Mouse (Mus musculus): ENCODE results near the gene Cacul1. TPM values are rescaled to one million over a fixed set of nuclear protein-coding genes. Genes with fewer than 3 reads are reported as not detected.

Gene Cacul1
- polyA plus RNA-seq, 1 experiment from 2014 or later: 17.5 TPM

GRCm38 (mm10) chr19:60543302-60543701 lies 37.5 kb downstream of the Cacul1 start:
- no peak for ATAC-seq (ENCODE audit: low FRiP score, low TSS enrichment)
- Histone ChIP-seq H3K36me3 (ENCODE audit: insufficient read depth, low read length) (peaks cover 11% of the 10 kb centered on the region), H3K4me3 (ENCODE audit: low read length) (no peak overlapping the region), H3K9me3 (ENCODE audit: low read length) (no peaks in the 10 kb centered on the region), H3K27ac (ENCODE audit: low read length) (no peak overlapping the region), H3K4me2 (replicated peaks; ENCODE audit: low read depth, low read length) (no peak overlapping the region), H3K4me1 (ENCODE audit: insufficient read depth, low read length) (no peaks in the 10 kb centered on the region), H3K9ac (replicated peaks; ENCODE audit: low read length) (no peak overlapping the region), H3K27me3 (ENCODE audit: insufficient read depth, low read length) (no peaks in the 10 kb centered on the region)
- WGBS: 83% methylated on average over 2 of the region's 2 CpGs

DNA sequence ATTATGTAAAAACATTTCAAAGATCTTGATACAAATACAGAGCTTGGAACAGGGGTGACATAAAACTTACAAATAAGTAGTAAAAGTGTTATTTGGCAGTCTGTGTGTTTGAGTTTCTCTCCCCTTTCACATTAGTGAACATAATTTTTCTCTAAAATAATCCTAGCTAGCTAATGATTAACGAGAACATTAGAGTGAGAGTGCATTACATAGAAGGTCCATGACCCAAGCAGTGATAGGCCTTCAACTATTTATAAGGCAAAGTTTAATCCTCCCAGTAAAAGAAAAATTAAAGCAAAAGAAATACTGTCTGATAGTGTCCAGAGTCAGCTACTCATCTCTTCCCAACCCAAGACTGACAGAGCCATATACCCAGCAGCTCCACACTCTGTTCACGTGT lies 48.9 kb downstream of the Cacul1 start:
- WGBS: 77% methylated on average over 2 of the region's 2 CpGs
- Histone ChIP-seq H3K9me3 (ENCODE audit: low read length) (no peaks in the 10 kb centered on the region), H3K4me1 (ENCODE audit: insufficient read depth, low read length) (no peaks in the 10 kb centered on the region), H3K4me2 (replicated peaks; ENCODE audit: low read depth, low read length) (no peak overlapping the region), H3K36me3 (ENCODE audit: insufficient read depth, low read length) (peaks cover 19% of the 10 kb centered on the region), H3K4me3 (ENCODE audit: low read length) (no peak overlapping the region), H3K27me3 (ENCODE audit: insufficient read depth, low read length) (no peaks in the 10 kb centered on the region), H3K9ac (replicated peaks; ENCODE audit: low read length) (no peak overlapping the region), H3K27ac (ENCODE audit: low read length) (no peak overlapping the region)
- no peak for ATAC-seq (ENCODE audit: low FRiP score, low TSS enrichment)

- H3K9me3 ChIP-seq (ENCODE audit: low read length): no peaks in the 10 kb centered on the region
- no peaks in the 10 kb centered on the region for H3K4me1 ChIP-seq (ENCODE audit: insufficient read depth, low read length)
- H3K4me2 ChIP-seq (replicated peaks; ENCODE audit: low read depth, low read length): no peak overlapping the region
- H3K4me3 ChIP-seq (ENCODE audit: low read length): no peak overlapping the region
- 96% methylated on average over 1 of the region's 1 CpGs for WGBS
- no peak for ATAC-seq (ENCODE audit: low FRiP score, low TSS enrichment)
- peaks cover 21% of the 10 kb centered on the region for H3K36me3 ChIP-seq (ENCODE audit: insufficient read depth, low read length)
- no peaks in the 10 kb centered on the region for H3K27me3 ChIP-seq (ENCODE audit: insufficient read depth, low read length)
- H3K9ac ChIP-seq (replicated peaks; ENCODE audit: low read length): no peak overlapping the region
- no peak overlapping the region for H3K27ac ChIP-seq (ENCODE audit: low read length)
These were observed 50.7 kb downstream of the Cacul1 start for GRCm38 (mm10) chr19:60530171-60530570.

- Histone ChIP-seq H3K27ac (ENCODE audit: low read length) (no peak overlapping the region), H3K4me1 (ENCODE audit: insufficient read depth, low read length) (no peaks in the 10 kb centered on the region), H3K4me3 (ENCODE audit: low read length) (no peak overlapping the region), H3K9me3 (ENCODE audit: low read length) (no peaks in the 10 kb centered on the region), H3K9ac (replicated peaks; ENCODE audit: low read length) (no peak overlapping the region), H3K4me2 (replicated peaks; ENCODE audit: low read depth, low read length) (no peak overlapping the region), H3K36me3 (ENCODE audit: insufficient read depth, low read length) (peaks cover 21% of the 10 kb centered on the region), H3K27me3 (ENCODE audit: insufficient read depth, low read length) (no peaks in the 10 kb centered on the region)
- no peak for ATAC-seq (ENCODE audit: low FRiP score, low TSS enrichment)
- 94% methylated on average over 1 of the region's 1 CpGs for WGBS
These were observed 51.5 kb downstream of the Cacul1 start for GRCm38 (mm10) chr19:60529302-60529701.

- Histone ChIP-seq H3K27ac (ENCODE audit: low read length) (no peak overlapping the region), H3K36me3 (ENCODE audit: insufficient read depth, low read length) (peaks cover 19% of the 10 kb centered on the region), H3K9ac (replicated peaks; ENCODE audit: low read length) (no peak overlapping the region), H3K4me2 (replicated peaks; ENCODE audit: low read depth, low read length) (no peak overlapping the region), H3K9me3 (ENCODE audit: low read length) (no peaks in the 10 kb centered on the region), H3K4me3 (ENCODE audit: low read length) (no peak overlapping the region), H3K4me1 (ENCODE audit: insufficient read depth, low read length) (no peaks in the 10 kb centered on the region), H3K27me3 (ENCODE audit: insufficient read depth, low read length) (no peaks in the 10 kb centered on the region)
- 89% methylated on average over 3 of the region's 3 CpGs for WGBS
- ATAC-seq (ENCODE audit: low FRiP score, low TSS enrichment): no peak
These were observed 52.2 kb downstream of the Cacul1 start for GRCm38 (mm10) chr19:60528602-60529001.

DNA sequence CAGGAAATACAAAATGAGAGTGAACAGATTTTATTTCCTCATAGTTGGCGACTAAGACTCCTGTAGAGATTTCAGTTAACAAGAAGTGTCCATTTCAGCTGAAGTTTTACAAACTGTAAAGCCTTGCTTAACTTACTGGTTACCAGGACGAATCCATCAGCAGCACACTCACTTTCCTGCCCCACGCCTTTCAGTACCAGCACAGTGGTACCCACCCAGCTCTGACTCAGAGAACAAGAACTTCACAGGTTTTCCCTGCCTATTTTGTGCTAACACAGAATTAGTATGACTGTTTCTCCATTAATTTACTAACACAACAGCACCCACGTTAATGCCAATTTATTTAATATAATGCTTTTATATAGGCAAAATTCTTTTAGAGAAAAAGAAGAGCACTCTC lies 53.9 kb downstream of the Cacul1 start:
- peaks cover 15% of the 10 kb centered on the region for H3K36me3 ChIP-seq (ENCODE audit: insufficient read depth, low read length)
- no peak overlapping the region for H3K27ac ChIP-seq (ENCODE audit: low read length)
- no peak overlapping the region for H3K9ac ChIP-seq (replicated peaks; ENCODE audit: low read length)
- no peaks in the 10 kb centered on the region for H3K4me1 ChIP-seq (ENCODE audit: insufficient read depth, low read length)
- no peaks in the 10 kb centered on the region for H3K9me3 ChIP-seq (ENCODE audit: low read length)
- no peaks in the 10 kb centered on the region for H3K27me3 ChIP-seq (ENCODE audit: insufficient read depth, low read length)
- no peak overlapping the region for H3K4me2 ChIP-seq (replicated peaks; ENCODE audit: low read depth, low read length)
- no peak for ATAC-seq (ENCODE audit: low FRiP score, low TSS enrichment)
- H3K4me3 ChIP-seq (ENCODE audit: low read length): no peak overlapping the region
- WGBS: 88% methylated on average over 4 of the region's 4 CpGs

DNA sequence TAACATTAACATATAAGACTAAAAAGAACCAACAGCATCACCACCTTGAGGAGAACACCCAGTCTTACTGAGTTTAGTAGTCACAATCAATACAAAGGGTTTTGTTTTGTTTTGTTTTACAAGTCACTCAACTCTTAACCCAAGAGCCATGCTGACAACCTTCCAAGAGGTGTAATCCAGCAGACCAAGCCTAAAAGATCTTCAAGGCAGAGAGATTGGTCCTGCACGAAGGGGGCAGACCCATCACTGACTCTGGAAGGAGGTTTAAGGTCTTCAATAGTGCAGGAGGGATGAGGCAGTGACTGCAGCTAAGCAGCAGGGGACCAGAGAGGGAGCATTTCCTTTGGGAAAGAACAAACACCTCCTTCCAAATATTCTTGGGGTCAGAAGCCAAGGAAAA lies 55.7 kb downstream of the Cacul1 start:
- WGBS: 76% methylated on average over 1 of the region's 1 CpGs
- H3K9me3 ChIP-seq (ENCODE audit: low read length): no peaks in the 10 kb centered on the region
- H3K4me1 ChIP-seq (ENCODE audit: insufficient read depth, low read length): no peaks in the 10 kb centered on the region
- no peak overlapping the region for H3K4me3 ChIP-seq (ENCODE audit: low read length)
- no peak overlapping the region for H3K27ac ChIP-seq (ENCODE audit: low read length)
- no peaks in the 10 kb centered on the region for H3K27me3 ChIP-seq (ENCODE audit: insufficient read depth, low read length)
- peaks cover 15% of the 10 kb centered on the region for H3K36me3 ChIP-seq (ENCODE audit: insufficient read depth, low read length)
- ATAC-seq (ENCODE audit: low FRiP score, low TSS enrichment): no peak
- H3K4me2 ChIP-seq (replicated peaks; ENCODE audit: low read depth, low read length): no peak overlapping the region
- no peak overlapping the region for H3K9ac ChIP-seq (replicated peaks; ENCODE audit: low read length)

- no peaks in the 10 kb centered on the region for H3K4me1 ChIP-seq (ENCODE audit: insufficient read depth, low read length)
- 86% methylated on average over 3 of the region's 3 CpGs for WGBS
- ATAC-seq (ENCODE audit: low FRiP score, low TSS enrichment): no peak
- H3K27me3 ChIP-seq (ENCODE audit: insufficient read depth, low read length): no peaks in the 10 kb centered on the region
- no peak overlapping the region for H3K27ac ChIP-seq (ENCODE audit: low read length)
- no peak overlapping the region for H3K4me3 ChIP-seq (ENCODE audit: low read length)
- peaks cover 15% of the 10 kb centered on the region for H3K36me3 ChIP-seq (ENCODE audit: insufficient read depth, low read length)
- no peak overlapping the region for H3K9ac ChIP-seq (replicated peaks; ENCODE audit: low read length)
- H3K9me3 ChIP-seq (ENCODE audit: low read length): no peaks in the 10 kb centered on the region
- no peak overlapping the region for H3K4me2 ChIP-seq (replicated peaks; ENCODE audit: low read depth, low read length)
These were observed 56.1 kb downstream of the Cacul1 start for GRCm38 (mm10) chr19:60524678-60525077.

GRCm38 (mm10) chr19:60520131-60520530 lies 60.7 kb downstream of the Cacul1 start:
- Histone ChIP-seq H3K9ac (replicated peaks; ENCODE audit: low read length) (no peak overlapping the region), H3K27me3 (ENCODE audit: insufficient read depth, low read length) (no peaks in the 10 kb centered on the region), H3K27ac (ENCODE audit: low read length) (no peak overlapping the region), H3K36me3 (ENCODE audit: insufficient read depth, low read length) (no peaks in the 10 kb centered on the region), H3K4me2 (replicated peaks; ENCODE audit: low read depth, low read length) (no peak overlapping the region), H3K4me3 (ENCODE audit: low read length) (no peak overlapping the region), H3K4me1 (ENCODE audit: insufficient read depth, low read length) (no peaks in the 10 kb centered on the region), H3K9me3 (ENCODE audit: low read length) (no peaks in the 10 kb centered on the region)
- 83% methylated on average over 3 of the region's 3 CpGs for WGBS
- no peak for ATAC-seq (ENCODE audit: low FRiP score, low TSS enrichment)

DNA sequence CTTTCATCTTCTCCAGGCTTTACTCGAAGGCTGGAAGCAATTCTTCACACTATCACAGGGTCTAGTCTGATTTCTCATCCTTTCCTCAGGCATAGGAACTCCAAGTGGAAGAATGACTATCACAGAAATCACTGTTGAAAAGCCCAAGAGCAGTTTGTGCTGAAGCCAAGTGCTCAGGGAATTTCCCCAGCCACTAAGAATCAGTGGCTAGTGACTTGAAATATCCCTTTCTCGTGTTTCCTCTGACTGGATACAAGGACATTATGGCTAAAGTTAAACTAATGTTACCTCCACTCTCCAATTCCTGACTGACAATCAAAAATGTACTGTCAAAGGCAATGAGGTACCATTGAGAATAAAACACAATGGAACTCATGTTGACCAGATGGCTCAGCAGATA lies 65.8 kb downstream of the Cacul1 start:
- H3K4me1 ChIP-seq (ENCODE audit: insufficient read depth, low read length): no peaks in the 10 kb centered on the region
- H3K4me3 ChIP-seq (ENCODE audit: low read length): no peak overlapping the region
- ATAC-seq (ENCODE audit: low FRiP score, low TSS enrichment): no peak
- H3K9me3 ChIP-seq (ENCODE audit: low read length): no peaks in the 10 kb centered on the region
- H3K4me2 ChIP-seq (replicated peaks; ENCODE audit: low read depth, low read length): no peak overlapping the region
- no peak overlapping the region for H3K27ac ChIP-seq (ENCODE audit: low read length)
- no peaks in the 10 kb centered on the region for H3K36me3 ChIP-seq (ENCODE audit: insufficient read depth, low read length)
- no peaks in the 10 kb centered on the region for H3K27me3 ChIP-seq (ENCODE audit: insufficient read depth, low read length)
- 70% methylated on average over 2 of the region's 2 CpGs for WGBS
- no peak overlapping the region for H3K9ac ChIP-seq (replicated peaks; ENCODE audit: low read length)

GRCm38 (mm10) chr19:60513431-60513830 lies 67.4 kb downstream of the Cacul1 start:
- H3K4me3 ChIP-seq (ENCODE audit: low read length): no peak overlapping the region
- WGBS: 52% methylated on average over 3 of the region's 3 CpGs
- no peaks in the 10 kb centered on the region for H3K4me1 ChIP-seq (ENCODE audit: insufficient read depth, low read length)
- H3K9me3 ChIP-seq (ENCODE audit: low read length): no peaks in the 10 kb centered on the region
- no peak overlapping the region for H3K4me2 ChIP-seq (replicated peaks; ENCODE audit: low read depth, low read length)
- no peak for ATAC-seq (ENCODE audit: low FRiP score, low TSS enrichment)
- no peak overlapping the region for H3K27ac ChIP-seq (ENCODE audit: low read length)
- H3K36me3 ChIP-seq (ENCODE audit: insufficient read depth, low read length): no peaks in the 10 kb centered on the region
- H3K27me3 ChIP-seq (ENCODE audit: insufficient read depth, low read length): no peaks in the 10 kb centered on the region
- H3K9ac ChIP-seq (replicated peaks; ENCODE audit: low read length): no peak overlapping the region
